Mouse (Mus musculus) cerebellum, adult 18-20 months (tissue): ENCODE data around the gene Gm21961.
"Not testable (repeated sequence)": the region's sequence is repeated elsewhere in the genome, so short reads cannot be mapped to it uniquely, and the experiment has no call there.

Source experiments
- DNase-seq, 2 experiments: peaks; one replicate each; pipeline ENCODE4 v3.0.0; 2021

Gm21961 gene

DNA sequence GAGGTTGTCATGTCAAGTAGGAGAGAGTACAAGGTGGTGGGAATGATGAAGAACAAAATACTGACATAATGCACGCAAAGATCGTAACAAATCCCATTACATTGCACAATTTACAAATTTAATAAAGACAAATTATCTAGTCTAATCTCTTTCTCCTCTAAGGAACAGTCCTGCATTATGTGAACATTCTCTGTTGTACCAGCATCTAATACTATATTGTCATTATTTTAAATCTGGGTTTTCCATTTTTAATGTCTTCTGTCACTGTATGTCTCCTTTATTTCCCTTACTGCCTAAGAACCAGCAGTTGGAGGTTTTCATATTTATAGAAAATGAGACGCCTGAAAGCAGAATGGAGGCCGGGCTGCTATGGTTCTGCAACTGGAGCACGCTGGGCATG is at the start of gene Gm21961:
TSS of gene Gm21961 (minus strand) at position 101 of the 400 bp plus-strand sequence.
- no peak for DNase-seq

DNA sequence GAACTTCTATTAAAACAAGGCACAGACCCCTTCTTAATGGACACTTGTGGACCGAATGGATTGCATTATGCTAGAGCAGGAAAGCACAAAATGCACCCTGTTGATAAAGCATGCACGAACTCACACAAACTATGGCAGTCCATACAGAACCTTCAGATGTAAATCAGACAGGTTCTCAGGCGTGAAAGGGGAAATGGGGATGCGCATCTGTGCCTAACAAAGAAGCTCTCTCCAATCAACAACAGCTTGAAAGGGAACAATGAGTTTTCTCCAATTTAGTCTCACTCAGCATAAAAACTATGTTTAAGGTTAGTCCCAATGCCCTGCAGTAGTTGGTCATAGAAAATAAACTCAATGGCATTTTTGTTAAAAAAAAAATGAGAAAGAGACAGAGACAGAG is 27.3 kb upstream of the Gm21961 start:
- DNase-seq, result no peak

DNA sequence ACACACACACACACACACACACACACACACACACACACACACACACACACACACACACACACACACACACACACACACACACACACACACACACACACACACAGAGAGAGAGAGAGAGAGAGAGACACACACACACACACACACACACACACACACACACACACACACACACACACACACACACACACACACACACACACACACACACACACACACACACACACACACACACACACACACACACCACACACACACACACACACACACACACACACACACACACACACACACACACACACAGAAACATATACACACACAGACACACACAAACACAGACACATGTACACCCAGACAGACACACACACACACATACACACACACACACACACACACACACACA is 24.5 kb upstream of the Gm21961 start:
- not testable (repeated sequence) for DNase-seq

DNA sequence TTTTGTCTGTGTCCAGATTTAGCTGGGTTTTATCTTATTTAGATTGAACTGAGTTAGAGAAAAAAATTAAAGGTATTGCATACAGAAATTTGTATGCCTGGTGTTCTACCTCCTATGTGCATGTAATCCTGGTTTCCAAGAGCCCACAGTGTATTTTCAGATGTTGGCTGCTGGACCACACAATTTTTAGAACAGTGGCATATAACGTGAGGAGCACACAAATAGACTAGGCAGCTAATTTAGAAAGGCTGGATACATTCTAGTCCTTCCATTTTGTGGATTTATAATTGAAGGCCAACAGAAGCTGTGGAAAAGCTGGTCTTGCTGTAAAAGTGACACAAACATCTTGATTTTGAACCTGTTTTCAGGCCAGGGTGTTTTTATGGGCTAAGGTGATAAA is 3.3 kb upstream of the Gm21961 start:
- no peak for DNase-seq

DNA sequence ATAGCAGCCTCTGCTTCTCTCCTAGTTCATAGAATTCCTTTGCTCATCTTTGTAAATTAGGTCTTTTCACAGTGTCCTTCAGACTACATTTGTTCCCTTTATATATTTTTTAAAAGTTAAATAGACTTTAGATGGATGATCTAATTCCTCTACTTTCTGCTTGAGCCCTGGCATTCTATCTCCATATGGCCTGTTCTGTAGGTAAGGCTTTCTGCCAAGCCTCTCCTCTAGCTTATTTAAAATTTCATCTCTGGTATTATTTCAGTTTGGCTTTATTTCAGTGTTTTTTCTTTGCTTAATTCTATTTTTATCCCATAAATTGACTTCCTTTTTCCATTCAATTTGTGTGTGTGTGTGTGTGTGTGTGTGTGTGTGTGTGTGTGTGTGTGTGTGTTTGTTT is 8.5 kb downstream of the Gm21961 start:
- no peak for DNase-seq

DNA sequence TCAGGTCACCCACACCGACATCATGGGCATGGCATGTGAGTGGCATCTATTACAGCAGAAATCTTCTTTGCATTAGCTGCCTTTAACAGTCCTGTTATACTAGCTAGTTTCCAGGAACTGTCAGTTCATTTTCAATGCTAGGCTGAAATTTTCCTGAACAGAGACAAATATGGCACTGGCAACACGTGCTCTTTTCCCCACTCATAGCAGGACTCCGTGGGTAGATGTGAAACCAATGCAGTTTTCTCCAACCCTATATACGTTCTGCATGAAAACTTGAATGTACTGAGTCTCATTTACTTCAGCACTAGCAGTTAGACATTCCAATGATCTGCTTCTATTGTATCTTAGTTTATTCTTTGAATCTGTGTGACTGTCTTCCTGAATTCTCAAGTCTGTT is 20.2 kb downstream of the Gm21961 start:
- no peak for DNase-seq

DNA sequence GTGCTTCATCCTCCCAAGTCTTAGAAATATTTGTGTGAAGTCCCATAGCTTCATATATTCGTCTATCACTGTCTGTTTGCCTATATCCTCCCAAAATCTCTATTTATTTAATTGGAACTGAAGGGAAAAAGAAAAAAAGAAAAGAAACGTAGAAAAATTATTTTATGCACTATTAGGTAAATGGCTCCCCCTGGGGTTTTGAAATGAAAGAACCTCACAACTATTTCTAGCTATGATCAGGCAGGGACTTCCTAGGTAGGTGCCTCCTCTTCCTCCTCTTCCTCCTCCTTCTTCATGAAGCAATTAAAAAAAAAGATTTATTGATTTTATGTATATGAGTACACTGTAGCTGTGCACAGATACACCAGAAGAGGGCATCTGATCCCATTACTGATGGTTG is 34.7 kb downstream of the Gm21961 start:
- DNase-seq, result no peak

DNA sequence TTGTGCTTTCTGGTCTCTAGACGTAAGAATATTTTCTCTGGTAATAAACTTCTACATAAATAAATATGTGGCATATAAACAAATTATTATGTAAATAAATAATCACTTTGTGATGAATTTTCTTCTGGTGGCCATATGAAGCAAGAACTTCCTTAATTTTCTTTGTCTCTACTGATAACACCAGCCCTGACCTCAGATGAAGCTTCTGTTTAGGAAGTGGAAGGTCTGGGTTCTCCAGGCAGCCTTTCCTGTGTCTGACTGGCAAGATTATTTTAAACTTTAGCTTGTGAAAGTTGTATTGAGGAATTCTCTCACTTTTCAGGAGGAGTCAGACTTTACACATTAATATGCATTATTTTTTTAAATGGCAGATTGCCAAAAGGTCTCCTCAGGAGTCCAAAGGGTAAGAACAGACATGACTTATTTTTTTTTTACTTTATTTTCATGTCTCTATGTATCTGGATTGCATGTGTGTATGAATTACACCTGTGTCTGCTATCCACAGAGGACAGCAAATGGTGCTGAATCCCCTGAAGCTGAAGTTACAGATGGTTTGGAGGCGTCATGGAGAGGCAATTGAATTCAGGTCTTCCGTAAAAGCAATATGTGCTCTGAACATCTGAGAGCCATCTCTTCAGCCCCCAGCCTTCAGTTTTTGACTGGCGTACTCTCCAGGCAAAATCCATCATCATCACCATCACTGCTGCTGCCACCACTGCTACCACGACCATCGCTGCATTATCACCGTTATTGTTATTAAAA is 38.5 kb downstream of the Gm21961 start:
- no peak for DNase-seq
